Mouse (Mus musculus) midbrain, embryonic 12.5 days (tissue): ENCODE data around the gene Lgr4. TPM values are rescaled to one million over a fixed set of nuclear protein-coding genes. Genes with fewer than 3 reads are reported as not detected.

Experiments used
- ATAC-seq: fragments of 200-750 bp; cut with Nextera tagmentation; 2 replicates; pipeline ENCODE4 v1.8.0; 2017; ENCODE audit warnings: low read depth, moderate TSS enrichment, moderate library complexity; ENCODE audit not compliant: low FRiP score
- H3K27ac ChIP-seq: fragments of 300-500 bp; sonication (generic); replicated peaks from 2 replicates; pipeline ENCODE4 v1.5.1; 2016; ENCODE audit warnings: mild to moderate bottlenecking
- H3K27me3 ChIP-seq: fragments of 300-500 bp; sonication (generic); 2 replicates; pipeline ENCODE4 v1.6.1; 2016; ENCODE audit warnings: mild to moderate bottlenecking
- H3K36me3 ChIP-seq: fragments of 300-500 bp; sonication (generic); 2 replicates; pipeline ENCODE4 v1.6.1; 2016
- H3K4me1 ChIP-seq: fragments of 300-500 bp; sonication (generic); 2 replicates; pipeline ENCODE4 v1.6.1; 2016
- H3K4me2 ChIP-seq: fragments of 300-500 bp; sonication (generic); replicated peaks from 2 replicates; pipeline ENCODE4 v1.6.1; 2016; ENCODE audit warnings: mild to moderate bottlenecking, moderate library complexity
- H3K4me3 ChIP-seq: fragments of 300-500 bp; sonication (generic); 2 replicates; pipeline ENCODE4 v1.5.1; 2016; ENCODE audit warnings: mild to moderate bottlenecking
- H3K9ac ChIP-seq: fragments of 300-500 bp; sonication (generic); replicated peaks from 2 replicates; pipeline ENCODE4 v1.6.1; 2016; ENCODE audit warnings: mild to moderate bottlenecking, moderate library complexity
- H3K9me3 ChIP-seq: fragments of 300-500 bp; sonication (generic); 2 replicates; pipeline ENCODE4 v1.6.1; 2016; ENCODE audit warnings: mild to moderate bottlenecking
- WGBS: fragments of 180-500 bp; shearing (Covaris S2); methylation state at CpG from one replicate; pipeline ENCODE4 v1.1.7; 2016; 5-methylcytosine and 5-hydroxymethylcytosine counted together
- polyA plus RNA-seq: library from polyadenylated mRNA; unstranded; fragments of >200 nt; fragmentation: Nextera tagmentation; extraction: Ambion mirVana; gene quantifications from 2 replicates; pipeline ENCODE4 v1.2.1, GENCODE M21; 2016

Gene Lgr4
- polyA plus RNA-seq, 1 experiment from 2014 or later: 16.8 TPM

GRCm38 (mm10) chr2:109987946-109988345, 70.5 kb downstream of the Lgr4 start:
- no peak for ATAC-seq

DNA sequence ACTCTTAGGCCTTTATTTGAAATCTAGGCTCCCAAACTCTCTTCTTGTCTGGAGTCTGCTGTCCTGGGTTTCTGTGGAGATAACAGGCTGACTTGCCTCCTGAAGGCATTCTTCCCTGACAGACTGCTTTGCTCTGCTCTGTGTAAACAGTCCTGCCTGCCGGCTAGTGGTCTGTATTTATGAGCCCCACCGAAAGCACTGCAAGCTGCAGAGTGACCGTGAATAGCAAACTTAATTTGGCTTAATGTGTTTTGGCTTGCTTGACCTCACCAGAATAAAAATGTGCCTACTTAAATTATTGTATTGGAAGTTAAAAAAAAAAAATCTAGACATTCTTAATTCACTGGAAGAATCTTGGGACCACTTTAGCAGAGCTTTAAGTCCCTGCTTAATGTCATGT, 71.7 kb downstream of the Lgr4 start:
- Histone ChIP-seq H3K4me3 (no peak overlapping the region), H3K27me3 (no peaks in the 10 kb centered on the region), H3K36me3 (no peaks in the 10 kb centered on the region), H3K27ac (0 out of 2 replicates have a peak overlapping the region, but pooled peaks have one; percentile 40), H3K9ac (no peak overlapping the region), H3K4me1 (peaks cover 27% of the 10 kb centered on the region), H3K4me2 (no peak overlapping the region), H3K9me3 (no peaks in the 10 kb centered on the region)
- ATAC-seq: peak; percentile 80
- under 1% methylated on average over 3 of the region's 3 CpGs for WGBS

More at GRCm38 (mm10) chr2:109987946-109988345, 70.5 kb downstream of the Lgr4 start:
- no peaks in the 10 kb centered on the region for H3K27me3 ChIP-seq
- no peak overlapping the region for H3K9ac ChIP-seq
- H3K9me3 ChIP-seq: no peaks in the 10 kb centered on the region
- H3K4me3 ChIP-seq: no peak overlapping the region
- H3K36me3 ChIP-seq: no peaks in the 10 kb centered on the region
- H3K27ac ChIP-seq: no peak overlapping the region
- H3K4me2 ChIP-seq: no peak overlapping the region
- 80% methylated on average over 5 of the region's 5 CpGs for WGBS
- H3K4me1 ChIP-seq: peaks cover 27% of the 10 kb centered on the region

GRCm38 (mm10) chr2:109989679-109990473, 72.4 kb downstream of the Lgr4 start:
- H3K9me3 ChIP-seq: no peaks in the 10 kb centered on the region
- WGBS: 35% methylated on average over 8 of the region's 8 CpGs
- 0 out of 2 replicates have a peak overlapping the region, but pooled peaks have one; percentile 3 for H3K27ac ChIP-seq
- H3K27me3 ChIP-seq: no peaks in the 10 kb centered on the region
- no peaks in the 10 kb centered on the region for H3K36me3 ChIP-seq
- no peak for ATAC-seq
- no peak overlapping the region for H3K4me2 ChIP-seq
- no peak overlapping the region for H3K9ac ChIP-seq
- no peak overlapping the region for H3K4me3 ChIP-seq
- H3K4me1 ChIP-seq: peaks cover 27% of the 10 kb centered on the region

GRCm38 (mm10) chr2:109991754-109992153, 74.3 kb downstream of the Lgr4 start:
- H3K36me3 ChIP-seq: no peaks in the 10 kb centered on the region
- no peaks in the 10 kb centered on the region for H3K27me3 ChIP-seq
- no peak overlapping the region for H3K27ac ChIP-seq
- H3K9ac ChIP-seq: no peak overlapping the region
- ATAC-seq: no peak
- no peak overlapping the region for H3K4me3 ChIP-seq
- H3K4me1 ChIP-seq: peaks cover 18% of the 10 kb centered on the region
- H3K4me2 ChIP-seq: no peak overlapping the region
- 90% methylated on average over 1 of the region's 1 CpGs for WGBS
- no peaks in the 10 kb centered on the region for H3K9me3 ChIP-seq

GRCm38 (mm10) chr2:109992448-109993073, 75.1 kb downstream of the Lgr4 start:
- H3K9ac ChIP-seq: no peak overlapping the region
- ATAC-seq: no peak
- H3K27ac ChIP-seq: no peak overlapping the region
- H3K9me3 ChIP-seq: no peaks in the 10 kb centered on the region
- H3K4me3 ChIP-seq: no peak overlapping the region
- no peak overlapping the region for H3K4me2 ChIP-seq
- WGBS: 34% methylated on average over 11 of the region's 11 CpGs
- H3K4me1 ChIP-seq: peaks cover 18% of the 10 kb centered on the region
- H3K36me3 ChIP-seq: no peaks in the 10 kb centered on the region
- H3K27me3 ChIP-seq: no peaks in the 10 kb centered on the region

DNA sequence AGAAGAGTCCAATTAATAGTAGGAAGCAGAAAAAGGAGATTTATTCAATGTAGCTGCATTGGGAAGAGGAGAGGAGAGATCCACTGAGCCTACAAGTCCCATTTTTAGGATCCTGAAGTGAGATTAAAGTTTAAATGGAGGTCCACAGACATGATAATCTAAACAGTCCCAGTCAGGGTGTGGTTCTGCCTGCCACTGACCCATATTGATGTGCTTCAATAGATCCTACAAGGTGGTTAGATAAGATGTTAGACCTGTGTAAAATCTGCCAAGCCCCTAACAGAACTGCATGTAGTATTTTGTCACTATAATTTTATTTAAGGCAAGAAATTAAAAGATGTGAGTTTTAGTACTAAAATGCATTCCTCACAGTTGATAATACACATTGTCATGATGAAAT, 76.0 kb downstream of the Lgr4 start:
- Histone ChIP-seq H3K36me3 (no peaks in the 10 kb centered on the region), H3K9me3 (no peaks in the 10 kb centered on the region), H3K4me3 (no peak overlapping the region), H3K27me3 (no peaks in the 10 kb centered on the region), H3K4me2 (no peak overlapping the region), H3K4me1 (peaks cover 18% of the 10 kb centered on the region), H3K27ac (no peak overlapping the region), H3K9ac (no peak overlapping the region)
- no peak for ATAC-seq

- H3K4me2 ChIP-seq: no peak overlapping the region
Measured at GRCm38 (mm10) chr2:109995061-109995460, 77.6 kb downstream of the Lgr4 start.

GRCm38 (mm10) chr2:109996411-109996810, 79.0 kb downstream of the Lgr4 start:
- H3K9me3 ChIP-seq: no peaks in the 10 kb centered on the region
- H3K9ac ChIP-seq: no peak overlapping the region
- no peak for ATAC-seq
- H3K4me2 ChIP-seq: no peak overlapping the region
- no peaks in the 10 kb centered on the region for H3K27me3 ChIP-seq
- 0 out of 2 replicates have a peak, but pooled peaks cover 3% of the 10 kb centered on the region for H3K36me3 ChIP-seq
- H3K4me3 ChIP-seq: no peak overlapping the region
- 79% methylated on average over 12 of the region's 12 CpGs for WGBS
- 0 out of 2 replicates have a peak, but pooled peaks cover under 1% of the 10 kb centered on the region for H3K4me1 ChIP-seq
- H3K27ac ChIP-seq: no peak overlapping the region

More at GRCm38 (mm10) chr2:109995061-109995460, 77.6 kb downstream of the Lgr4 start:
- H3K27me3 ChIP-seq: no peaks in the 10 kb centered on the region
- H3K36me3 ChIP-seq: no peaks in the 10 kb centered on the region
- 74% methylated on average over 2 of the region's 2 CpGs for WGBS
- H3K9ac ChIP-seq: no peak overlapping the region
- no peaks in the 10 kb centered on the region for H3K9me3 ChIP-seq
- no peak for ATAC-seq
- H3K27ac ChIP-seq: no peak overlapping the region
- H3K4me3 ChIP-seq: no peak overlapping the region
- H3K4me1 ChIP-seq: 0 out of 2 replicates have a peak, but pooled peaks cover 4% of the 10 kb centered on the region

GRCm38 (mm10) chr2:110004668-110005067, 87.2 kb downstream of the Lgr4 start:
- no peak overlapping the region for H3K4me2 ChIP-seq
- peaks cover 38% of the 10 kb centered on the region for H3K36me3 ChIP-seq
- ATAC-seq: no peak
- no peak overlapping the region for H3K4me3 ChIP-seq
- no peak overlapping the region for H3K9ac ChIP-seq
- H3K27me3 ChIP-seq: no peaks in the 10 kb centered on the region
- H3K27ac ChIP-seq: no peak overlapping the region
- H3K4me1 ChIP-seq: no peaks in the 10 kb centered on the region
- 90% methylated on average over 1 of the region's 1 CpGs for WGBS
- H3K9me3 ChIP-seq: no peaks in the 10 kb centered on the region

- no peak overlapping the region for H3K4me2 ChIP-seq
- no peak overlapping the region for H3K4me3 ChIP-seq
- ATAC-seq: no peak
- no peak overlapping the region for H3K27ac ChIP-seq
- no peaks in the 10 kb centered on the region for H3K9me3 ChIP-seq
- no peaks in the 10 kb centered on the region for H3K27me3 ChIP-seq
- H3K36me3 ChIP-seq: peaks cover 39% of the 10 kb centered on the region
- H3K9ac ChIP-seq: no peak overlapping the region
- no peaks in the 10 kb centered on the region for H3K4me1 ChIP-seq
- WGBS: 86% methylated on average over 3 of the region's 3 CpGs
Measured at GRCm38 (mm10) chr2:110005164-110005563, 87.7 kb downstream of the Lgr4 start.

DNA sequence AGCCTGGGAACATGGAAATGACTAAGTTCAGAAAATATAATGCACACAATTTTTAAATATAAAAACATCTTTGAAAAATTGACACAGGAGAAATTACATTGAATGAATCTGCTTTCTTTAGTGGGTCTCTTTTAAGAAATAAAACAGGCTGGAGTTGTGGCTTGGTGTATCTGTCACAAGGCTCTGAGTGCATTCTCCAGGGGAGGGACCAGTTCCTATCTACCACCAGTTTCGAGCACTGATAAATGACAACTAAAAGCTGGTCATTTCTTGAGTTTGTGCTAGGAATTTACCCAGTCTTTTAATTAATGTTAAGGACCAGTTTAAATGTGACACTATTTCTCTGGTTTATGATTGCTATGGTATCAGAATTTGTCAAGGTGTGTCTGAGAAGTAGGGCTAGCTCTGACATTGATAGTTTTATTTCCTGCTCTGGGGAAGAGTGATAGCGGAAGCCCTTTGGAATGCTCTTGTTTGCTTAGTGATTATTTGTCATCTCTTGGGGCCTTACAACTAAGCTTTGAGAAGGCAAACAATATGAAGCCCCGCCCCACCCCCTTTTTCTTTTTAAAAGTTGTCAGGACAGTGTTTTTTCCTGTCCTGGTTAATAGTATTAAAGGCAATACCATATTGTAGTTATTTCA, 88.3 kb downstream of the Lgr4 start:
- WGBS: 88% methylated on average over 3 of the region's 3 CpGs
- Histone ChIP-seq H3K27ac (no peak overlapping the region), H3K9ac (no peak overlapping the region), H3K9me3 (no peaks in the 10 kb centered on the region), H3K4me2 (no peak overlapping the region), H3K36me3 (peaks cover 39% of the 10 kb centered on the region), H3K27me3 (no peaks in the 10 kb centered on the region), H3K4me1 (no peaks in the 10 kb centered on the region), H3K4me3 (no peak overlapping the region)
- ATAC-seq: no peak
